Mouse (Mus musculus): ENCODE measurements around the gene Reep3. TPM values are rescaled to one million over a fixed set of nuclear protein-coding genes. Genes with fewer than 3 reads are reported as not detected.
"Not testable (repeated sequence)": the region's sequence is repeated elsewhere in the genome, so short reads cannot be mapped to it uniquely, and the experiment has no call there.

The Reep3 gene
- polyA plus RNA-seq, 1 experiment from 2014 or later = 55.5 TPM

DNA sequence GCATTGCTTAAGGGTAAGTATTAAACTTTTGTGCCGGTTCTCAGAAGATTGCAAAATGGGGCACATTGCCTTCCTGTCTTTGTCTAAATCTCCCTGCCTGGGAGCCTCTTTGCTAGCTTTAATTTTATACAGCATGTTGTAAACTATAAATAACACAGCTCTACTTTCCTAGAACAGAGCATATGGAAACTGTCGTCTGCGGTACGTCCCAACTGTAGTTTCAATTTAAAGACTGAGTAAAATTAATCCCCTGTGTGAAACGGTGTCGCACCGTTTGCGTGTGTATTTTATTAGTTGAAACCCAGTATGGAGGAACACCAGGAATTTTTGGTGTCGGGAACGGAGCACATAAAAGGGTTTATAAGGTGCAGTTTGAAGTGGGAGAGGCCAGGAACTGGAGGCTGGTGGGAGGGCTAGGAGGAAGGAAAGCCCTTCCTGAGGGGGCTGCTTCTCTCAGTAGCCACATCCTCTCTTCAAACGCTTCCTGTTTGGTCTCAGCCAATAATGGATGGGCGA lies 92.2 kb downstream of the Reep3 start:
- Histone ChIP-seq H3K9me3 (replicated peaks) (no peaks in the 10 kb centered on the region), H3K4me2 (replicated peaks) (peak overlapping the region; percentile 68), H3K36me3 (no peaks in the 10 kb centered on the region), H3K9ac (no peak overlapping the region), H3K4me3 (replicated peaks) (peak overlapping the region; percentile 38), H3K27ac (replicated peaks) (peak overlapping the region; percentile 96), H3K27me3 (no peaks in the 10 kb centered on the region), H3K4me1 (peaks cover 35% of the 10 kb centered on the region)
- WGBS = 2% methylated on average over 12 of the region's 12 CpGs
- ATAC-seq (ENCODE audit: insufficient number of reproducible peaks, low FRiP score, low TSS enrichment, low read depth) = no peak

DNA sequence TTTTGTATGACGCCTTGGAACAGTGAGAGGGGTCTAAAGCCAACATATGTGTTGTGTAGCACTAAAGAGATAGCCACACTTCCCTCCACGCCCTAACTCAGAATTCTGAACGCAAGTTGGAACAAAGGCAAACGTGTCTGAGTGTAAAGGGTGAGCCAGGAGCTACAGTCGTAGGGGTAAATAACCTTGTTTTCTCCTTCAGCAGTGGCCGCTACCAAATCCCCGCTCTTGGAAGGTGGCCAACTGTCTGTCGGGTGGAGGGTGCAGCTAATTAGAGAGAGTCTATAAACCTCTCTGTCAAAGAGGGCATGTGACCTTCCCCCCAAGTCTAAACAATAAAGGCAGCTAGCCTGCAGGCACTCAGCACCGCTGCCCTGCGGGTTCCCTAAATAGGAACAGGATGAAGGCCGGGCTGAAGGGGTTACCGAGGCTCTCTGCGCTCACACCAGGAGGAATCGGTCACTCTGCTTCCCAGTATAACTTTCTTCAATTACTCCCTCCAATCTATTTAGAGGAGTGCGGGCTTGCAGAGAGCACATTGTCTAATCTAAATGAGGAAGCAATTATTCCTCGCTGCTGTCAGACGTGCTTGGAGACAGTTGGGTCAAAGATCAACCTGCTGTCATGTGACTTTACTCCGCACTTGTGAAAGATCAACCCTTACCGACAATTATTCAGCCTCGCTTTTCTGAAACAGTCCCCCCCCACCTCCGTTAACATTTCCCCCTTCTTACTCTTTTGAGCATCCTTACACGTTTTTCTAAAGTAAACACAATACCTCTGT lies 92.8 kb downstream of the Reep3 start:
- peak overlapping the region; percentile 68 for H3K4me2 ChIP-seq (replicated peaks)
- peak overlapping the region; percentile 31 for H3K9ac ChIP-seq
- no peaks in the 10 kb centered on the region for H3K9me3 ChIP-seq (replicated peaks)
- H3K27ac ChIP-seq (replicated peaks) = peak overlapping the region; percentile 96
- H3K4me3 ChIP-seq (replicated peaks) = peak overlapping the region; percentile 38
- peak; percentile 60 for ATAC-seq (ENCODE audit: insufficient number of reproducible peaks, low FRiP score, low TSS enrichment, low read depth)
- H3K27me3 ChIP-seq = no peaks in the 10 kb centered on the region
- under 1% methylated on average over 22 of the region's 22 CpGs for WGBS
- H3K4me1 ChIP-seq = peaks cover 35% of the 10 kb centered on the region
- H3K36me3 ChIP-seq = no peaks in the 10 kb centered on the region

DNA sequence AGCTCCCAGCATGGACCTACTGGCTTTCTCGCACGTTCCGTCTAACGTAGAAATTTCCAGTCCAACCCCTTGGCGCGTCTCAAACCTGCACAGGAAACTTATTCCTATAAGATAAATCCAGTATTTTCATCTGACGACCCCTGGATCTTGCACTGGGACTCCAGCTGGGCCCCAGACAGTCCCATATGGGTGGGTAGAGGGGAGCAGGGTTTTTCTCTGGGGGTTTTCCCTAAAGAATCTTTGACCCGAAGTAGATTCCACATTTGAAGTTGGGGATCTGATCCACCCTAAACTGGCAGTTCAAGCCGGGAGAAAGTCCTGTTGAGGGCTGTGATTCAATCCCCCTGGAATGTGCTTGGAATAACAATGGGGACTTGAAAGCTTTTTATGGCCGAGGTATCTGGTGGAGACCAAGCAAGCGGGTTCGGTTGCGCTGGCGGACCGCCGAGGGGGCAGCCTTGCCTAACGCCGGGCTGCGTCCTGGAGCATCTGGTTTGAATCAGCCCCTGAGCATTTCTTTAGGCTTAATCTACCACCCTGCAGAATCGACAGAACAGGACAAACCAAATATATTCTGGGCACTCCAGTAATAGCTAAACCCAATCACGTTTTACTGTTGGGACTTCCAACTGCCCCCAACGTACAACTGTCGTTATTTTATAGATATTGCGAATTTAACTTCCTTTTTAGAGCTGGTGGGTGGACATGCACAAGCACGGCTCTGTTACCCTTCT lies 93.6 kb downstream of the Reep3 start:
- Histone ChIP-seq H3K27me3 (no peaks in the 10 kb centered on the region), H3K4me3 (replicated peaks) (peak overlapping the region; percentile 38), H3K9ac (0 out of 2 replicates have a peak overlapping the region, but pooled peaks have one; percentile 26), H3K9me3 (replicated peaks) (no peaks in the 10 kb centered on the region), H3K36me3 (no peaks in the 10 kb centered on the region), H3K4me1 (peaks cover 35% of the 10 kb centered on the region), H3K27ac (replicated peaks) (peak overlapping the region; percentile 96), H3K4me2 (replicated peaks) (peak overlapping the region; percentile 68)
- peak; percentile 71 for ATAC-seq (ENCODE audit: insufficient number of reproducible peaks, low FRiP score, low TSS enrichment, low read depth)
- under 1% methylated on average over 25 of the region's 25 CpGs for WGBS

DNA sequence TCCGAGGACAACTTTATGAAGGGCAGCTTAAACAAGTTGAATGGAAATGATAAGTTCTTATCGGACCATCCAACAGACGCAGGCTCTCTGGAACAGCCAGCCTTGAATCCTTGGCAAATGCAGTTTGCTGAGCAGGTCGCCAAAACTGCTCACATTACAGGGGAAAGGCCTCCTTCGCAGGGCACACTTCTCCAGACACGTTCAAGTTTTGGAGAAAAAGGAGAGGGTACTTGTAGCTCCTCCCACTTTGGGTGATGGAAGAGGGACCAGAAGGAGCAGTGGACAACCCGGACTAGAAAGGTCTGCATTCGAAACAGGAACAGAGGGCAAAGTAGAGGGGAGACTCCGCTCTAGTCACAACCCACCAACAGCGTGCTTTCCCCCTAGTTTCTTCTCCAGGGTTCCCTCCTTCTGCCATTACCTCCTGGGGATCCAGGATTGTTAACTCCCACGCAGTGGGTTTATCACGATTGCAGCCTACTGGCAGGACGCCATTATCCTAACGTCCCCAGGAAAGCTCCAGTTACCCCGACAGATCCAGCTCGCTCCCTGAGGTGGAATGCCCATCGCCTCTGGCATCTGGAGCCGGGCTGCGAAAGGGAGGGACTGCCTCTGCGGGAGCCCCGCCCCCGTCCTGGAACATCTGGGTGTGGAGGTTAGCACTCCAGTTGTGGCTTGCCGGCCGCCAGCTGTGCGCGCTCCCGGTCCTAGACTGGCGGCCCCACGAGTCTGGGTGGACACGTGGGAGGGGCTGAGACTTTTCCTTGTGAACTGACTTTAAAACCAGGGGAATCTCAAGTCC lies 94.3 kb downstream of the Reep3 start:
- WGBS = 8% methylated on average over 30 of the region's 30 CpGs
- Histone ChIP-seq H3K36me3 (no peaks in the 10 kb centered on the region), H3K9ac (peak overlapping the region; percentile 26; the same call in 1 of the 2 replicates), H3K27me3 (no peaks in the 10 kb centered on the region), H3K4me1 (peaks cover 35% of the 10 kb centered on the region), H3K27ac (replicated peaks) (peak overlapping the region; percentile 96), H3K4me3 (replicated peaks) (peak overlapping the region; percentile 38), H3K9me3 (replicated peaks) (no peaks in the 10 kb centered on the region), H3K4me2 (replicated peaks) (peak overlapping the region; percentile 68)
- peak; percentile 86 for ATAC-seq (ENCODE audit: insufficient number of reproducible peaks, low FRiP score, low TSS enrichment, low read depth)

DNA sequence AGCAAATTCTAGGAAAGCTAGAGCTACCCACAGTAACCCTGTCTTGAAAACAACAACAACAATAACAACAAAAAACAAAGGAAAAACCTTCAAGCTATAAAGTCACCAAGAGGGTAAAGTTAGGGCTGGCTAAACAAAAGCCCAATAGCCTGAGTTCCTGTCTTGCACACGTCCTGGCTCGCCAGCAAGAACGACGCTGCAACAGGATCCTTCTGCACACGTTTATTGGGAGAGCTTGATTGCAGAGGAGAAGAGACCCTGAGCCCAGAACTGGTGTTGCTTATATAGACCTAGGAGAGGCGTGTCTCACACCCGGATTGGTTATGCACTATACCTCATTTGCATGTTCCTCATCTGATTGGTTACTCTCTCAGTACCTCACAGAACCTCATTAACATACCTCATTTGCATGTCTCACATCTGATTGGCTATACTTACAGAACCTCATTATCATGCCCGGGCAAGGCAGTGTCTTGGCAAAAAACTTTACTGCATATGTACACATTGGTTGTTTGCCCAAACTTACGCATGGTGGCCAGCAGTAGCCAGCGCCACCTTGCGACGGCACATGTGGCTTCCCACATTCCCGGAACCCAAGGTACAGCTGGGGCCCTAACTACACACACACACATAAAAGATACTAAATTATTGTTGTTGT lies 95.7 kb downstream of the Reep3 start:
- peaks cover 35% of the 10 kb centered on the region for H3K4me1 ChIP-seq
- ATAC-seq (ENCODE audit: insufficient number of reproducible peaks, low FRiP score, low TSS enrichment, low read depth); H3K27ac ChIP-seq (replicated peaks); H3K27me3 ChIP-seq; H3K4me3 ChIP-seq (replicated peaks); H3K4me2 ChIP-seq (replicated peaks); H3K9ac ChIP-seq; H3K36me3 ChIP-seq; H3K9me3 ChIP-seq (replicated peaks): not testable (repeated sequence)
- 88% methylated on average over 13 of the region's 13 CpGs for WGBS

DNA sequence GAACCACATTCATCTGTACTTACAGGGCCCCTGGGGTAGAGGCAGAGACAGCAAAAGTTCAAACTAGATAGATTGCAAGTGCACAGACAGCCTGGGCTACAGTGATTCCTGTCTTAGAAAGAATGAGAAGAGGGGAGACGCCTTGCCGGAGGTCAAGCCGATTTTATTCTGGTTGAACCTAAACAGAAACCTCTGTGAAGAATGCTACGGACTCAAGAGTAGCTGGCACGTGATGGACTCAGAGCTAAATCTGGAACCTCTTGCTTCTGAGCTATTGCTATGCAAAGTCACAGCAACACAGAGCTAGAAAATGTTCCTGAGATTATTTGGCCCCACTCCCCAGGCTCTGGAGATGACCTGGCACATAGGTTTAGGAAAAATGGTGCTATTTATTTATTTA lies 96.6 kb downstream of the Reep3 start:
- H3K9me3 ChIP-seq (replicated peaks) = no peaks in the 10 kb centered on the region
- 83% methylated on average over 5 of the region's 5 CpGs for WGBS
- ATAC-seq (ENCODE audit: insufficient number of reproducible peaks, low FRiP score, low TSS enrichment, low read depth) = no peak
- H3K36me3 ChIP-seq = no peaks in the 10 kb centered on the region
- no peaks in the 10 kb centered on the region for H3K27me3 ChIP-seq
- peaks cover 37% of the 10 kb centered on the region for H3K4me1 ChIP-seq
- H3K27ac ChIP-seq (replicated peaks) = no peak overlapping the region; the same call in 1 of the 2 replicates
- no peak overlapping the region for H3K9ac ChIP-seq
- H3K4me2 ChIP-seq (replicated peaks) = no peak overlapping the region
- H3K4me3 ChIP-seq (replicated peaks) = no peak overlapping the region

DNA sequence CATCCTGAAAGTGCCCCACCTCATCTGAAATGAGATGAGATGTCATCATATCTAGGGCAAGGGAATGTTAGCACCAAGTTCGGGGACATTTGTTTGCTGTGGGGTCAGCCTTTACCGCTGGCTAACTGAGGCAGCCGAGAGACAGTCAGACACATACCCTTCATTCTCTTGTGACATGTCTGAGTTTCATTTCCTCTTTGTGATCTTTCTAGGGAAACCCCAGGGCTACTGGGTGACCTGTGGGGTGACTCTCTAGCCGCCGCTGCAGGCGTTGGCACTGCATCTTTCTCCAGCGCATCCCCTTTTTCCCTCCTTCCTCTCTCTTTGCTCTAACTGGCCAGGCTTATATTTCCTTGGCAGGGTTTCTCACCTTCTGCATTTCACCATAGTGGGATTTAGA lies 98.0 kb downstream of the Reep3 start:
- 88% methylated on average over 7 of the region's 7 CpGs for WGBS
- peaks cover 32% of the 10 kb centered on the region for H3K4me1 ChIP-seq
- no peaks in the 10 kb centered on the region for H3K36me3 ChIP-seq
- no peaks in the 10 kb centered on the region for H3K27me3 ChIP-seq
- H3K27ac ChIP-seq (replicated peaks) = no peak overlapping the region
- H3K9me3 ChIP-seq (replicated peaks) = no peaks in the 10 kb centered on the region
- no peak overlapping the region for H3K9ac ChIP-seq
- ATAC-seq (ENCODE audit: insufficient number of reproducible peaks, low FRiP score, low TSS enrichment, low read depth) = no peak
- H3K4me2 ChIP-seq (replicated peaks) = no peak overlapping the region
- no peak overlapping the region for H3K4me3 ChIP-seq (replicated peaks)

DNA sequence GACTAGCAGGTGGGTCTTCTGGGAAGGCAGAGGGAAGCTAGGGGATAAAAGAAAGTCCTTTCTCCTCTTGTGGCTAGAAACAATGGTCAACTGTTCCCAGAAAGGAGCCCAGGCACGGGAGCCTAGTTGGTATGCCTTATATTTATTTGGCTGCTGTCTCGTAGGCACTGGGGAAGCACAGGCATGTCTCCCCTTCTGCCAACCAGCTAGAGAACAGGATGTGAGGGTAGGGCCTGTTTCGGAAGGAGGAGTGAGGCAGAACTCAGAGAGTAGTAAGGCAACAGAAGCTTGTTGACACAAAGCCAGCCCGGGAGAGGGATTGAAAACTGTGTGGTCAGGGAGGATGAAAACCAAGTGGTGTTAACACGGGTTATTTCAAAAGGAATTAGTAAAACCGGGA lies 101.6 kb downstream of the Reep3 start:
- no peak overlapping the region for H3K4me2 ChIP-seq (replicated peaks)
- peak overlapping the region; percentile 52 for H3K27ac ChIP-seq (replicated peaks)
- ATAC-seq (ENCODE audit: insufficient number of reproducible peaks, low FRiP score, low TSS enrichment, low read depth) = no peak
- peaks cover 10% of the 10 kb centered on the region for H3K4me1 ChIP-seq
- no peaks in the 10 kb centered on the region for H3K27me3 ChIP-seq
- H3K36me3 ChIP-seq = no peaks in the 10 kb centered on the region
- H3K4me3 ChIP-seq (replicated peaks) = no peak overlapping the region
- WGBS = 47% methylated on average over 6 of the region's 6 CpGs
- no peaks in the 10 kb centered on the region for H3K9me3 ChIP-seq (replicated peaks)
- no peak overlapping the region for H3K9ac ChIP-seq

DNA sequence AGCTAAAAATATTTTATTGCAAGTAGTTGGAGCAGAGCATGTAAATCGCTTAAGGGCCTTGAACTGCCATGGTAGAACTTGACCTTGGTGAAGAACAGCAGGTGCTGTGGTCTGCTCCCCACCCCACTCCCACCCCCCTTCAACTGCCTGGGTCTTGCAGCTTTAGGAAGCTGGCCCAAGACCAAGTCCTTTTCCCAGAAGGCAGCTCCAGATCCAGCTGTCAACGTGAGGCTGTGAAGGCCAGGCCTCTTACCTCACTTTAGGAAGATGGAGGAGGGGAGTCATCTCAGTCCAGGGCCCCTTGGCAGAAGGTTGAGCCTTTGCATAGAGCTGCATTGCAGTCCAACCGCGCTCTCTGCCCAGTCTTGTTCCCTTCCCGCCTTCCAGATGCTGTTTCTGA lies 102.3 kb downstream of the Reep3 start:
- H3K27ac ChIP-seq (replicated peaks) = peak overlapping the region; percentile 52; the same call in 1 of the 2 replicates
- H3K4me1 ChIP-seq = peaks cover 10% of the 10 kb centered on the region
- no peak for ATAC-seq (ENCODE audit: insufficient number of reproducible peaks, low FRiP score, low TSS enrichment, low read depth)
- WGBS = 48% methylated on average over 5 of the region's 5 CpGs
- H3K4me2 ChIP-seq (replicated peaks) = no peak overlapping the region
- no peak overlapping the region for H3K9ac ChIP-seq
- no peaks in the 10 kb centered on the region; the same call in 1 of the 2 replicates for H3K9me3 ChIP-seq (replicated peaks)
- H3K27me3 ChIP-seq = no peaks in the 10 kb centered on the region
- no peaks in the 10 kb centered on the region for H3K36me3 ChIP-seq
- H3K4me3 ChIP-seq (replicated peaks) = no peak overlapping the region

DNA sequence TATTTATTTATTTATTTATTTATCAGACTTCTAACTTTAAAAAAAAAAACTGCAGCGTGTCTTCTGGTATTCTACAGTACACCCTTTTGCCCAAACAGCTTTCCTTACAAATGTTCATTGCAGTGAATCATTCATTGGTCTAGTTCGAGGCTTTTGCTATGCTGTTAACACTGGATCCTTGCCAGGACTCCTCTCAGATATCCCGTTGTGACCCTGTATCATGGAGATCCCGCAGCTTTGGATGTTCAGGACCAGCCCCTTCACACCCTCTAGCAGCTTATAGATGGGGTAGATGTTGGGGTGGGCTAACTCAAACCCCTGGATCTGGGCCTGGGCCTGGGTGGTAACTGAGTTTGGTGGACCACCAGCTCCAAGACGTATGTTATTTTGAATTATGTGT lies 104.2 kb downstream of the Reep3 start:
- no peaks in the 10 kb centered on the region; the same call in 1 of the 2 replicates for H3K9me3 ChIP-seq (replicated peaks)
- no peak for ATAC-seq (ENCODE audit: insufficient number of reproducible peaks, low FRiP score, low TSS enrichment, low read depth)

More for the DNA sequence above, 104.2 kb downstream of the Reep3 start:
- 60% methylated on average over 5 of the region's 5 CpGs for WGBS
- Histone ChIP-seq H3K4me3 (replicated peaks) (no peak overlapping the region), H3K27me3 (no peaks in the 10 kb centered on the region), H3K27ac (replicated peaks) (no peak overlapping the region), H3K36me3 (no peaks in the 10 kb centered on the region), H3K4me1 (peaks cover 10% of the 10 kb centered on the region), H3K4me2 (replicated peaks) (no peak overlapping the region), H3K9ac (no peak overlapping the region)
